Mouse (Mus musculus): ENCODE measurements around the gene Snrpg.

DNA sequence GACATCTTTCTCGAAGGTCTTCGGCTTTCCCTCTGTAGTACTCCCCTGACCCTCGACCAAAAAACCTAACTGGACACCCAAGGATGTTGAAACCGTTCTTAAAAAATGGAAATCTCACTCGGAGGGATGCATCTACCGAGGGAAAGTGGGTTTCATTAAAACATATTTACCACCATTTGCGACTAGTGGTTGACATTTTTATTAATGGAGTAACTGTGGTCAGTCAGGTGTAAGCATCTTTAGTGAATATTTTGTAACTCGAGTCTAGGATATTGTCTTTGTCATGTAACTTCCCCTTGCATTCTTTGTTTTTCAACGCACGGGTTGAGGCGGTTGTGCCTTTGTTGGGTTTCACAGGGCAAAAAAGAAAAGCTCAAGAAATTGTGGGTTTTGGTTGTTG, 33.9 kb downstream of the Snrpg start:
- TF ChIP-seq CTCF (IDR thresholded peaks at IDR 0.05; ENCODE audit: low read depth, low read length): no peak
- TF ChIP-seq POLR2A (IDR thresholded peaks at IDR 0.05; ENCODE audit: borderline replicate concordance, low read depth, low read length): no peak

Data from bone marrow macrophage, adult 2 months (primary cell).